Mouse (Mus musculus) MEL (cell line): Measurements from ENCODE around the gene Snx12.

ENCODE experiments used
- CTCF ChIP-seq, 3 experiments: IDR thresholded peaks in 2 of 3; conservative IDR thresholded peaks in 1 of 3; 2 replicates each; pipeline ENCODE4 v1.5.1; 2011 to 2012; ENCODE audit warnings: low read length in 3 of 3, low read depth in 2 of 3, mild to moderate bottlenecking in 2 of 3, improper control_type of control experiment in 1 of 3, inconsistent platforms in 1 of 3, mixed read lengths in 1 of 3, moderate library complexity in 1 of 3; ENCODE audit not compliant: control insufficient read depth in 1 of 3, insufficient read depth in 1 of 3, poor library complexity in 1 of 3, severe bottlenecking in 1 of 3
- E2F4 ChIP-seq: IDR thresholded peaks from 2 replicates; pipeline ENCODE4 v1.6.1; 2011; ENCODE audit warnings: low read depth, low read length, improper control_type of control experiment, borderline replicate concordance
- EP300 ChIP-seq, 2 experiments: IDR thresholded peaks; 2 replicates each; pipeline ENCODE4 v1.6.1; 2011; ENCODE audit warnings: improper control_type of control experiment in 2 of 2, low read length in 2 of 2, low read depth in 1 of 2, mild to moderate bottlenecking in 1 of 2
- JUND ChIP-seq: IDR thresholded peaks from 2 replicates; pipeline ENCODE4 v1.6.1; 2011; ENCODE audit warnings: low read depth, mild to moderate bottlenecking, improper control_type of control experiment, low read length
- MAZ ChIP-seq: IDR thresholded peaks from 2 replicates; pipeline ENCODE4 v1.6.1; 2012; ENCODE audit warnings: low read depth, mild to moderate bottlenecking, inconsistent platforms, low read length, improper control_type of control experiment
- MXI1 ChIP-seq: IDR thresholded peaks from 2 replicates; pipeline ENCODE4 v1.6.1; 2011; ENCODE audit warnings: mild to moderate bottlenecking, low read depth, low read length, improper control_type of control experiment
- MYB ChIP-seq: IDR thresholded peaks from 2 replicates; pipeline ENCODE4 v1.6.1; 2011; ENCODE audit warnings: mild to moderate bottlenecking, low read depth, low read length, improper control_type of control experiment
- MYC ChIP-seq: IDR thresholded peaks from 2 replicates; pipeline ENCODE4 v1.6.1; 2011; ENCODE audit warnings: low read depth, mild to moderate bottlenecking, low read length, improper control_type of control experiment, moderate library complexity
- NRF1 ChIP-seq: IDR thresholded peaks from 2 replicates; pipeline ENCODE4 v1.6.1; 2014; ENCODE audit warnings: low read depth, mild to moderate bottlenecking, inconsistent platforms, low read length, improper control_type of control experiment, moderate library complexity; ENCODE audit not compliant: poor library complexity, insufficient read depth, severe bottlenecking
- POLR2A ChIP-seq, 2 experiments: IDR thresholded peaks; 2 replicates each; pipeline ENCODE4 v1.6.1; 2011 to 2012; ENCODE audit warnings: low read length in 2 of 2, mild to moderate bottlenecking in 2 of 2, control low read depth in 1 of 2, improper control_type of control experiment in 1 of 2, low read depth in 1 of 2, moderate library complexity in 1 of 2; ENCODE audit not compliant: control insufficient read depth in 1 of 2, insufficient read depth in 1 of 2, poor library complexity in 1 of 2
- TBP ChIP-seq: IDR thresholded peaks from 2 replicates; pipeline ENCODE4 v1.8.0; 2011; ENCODE audit warnings: low read depth, low read length, improper control_type of control experiment
- TCF12 ChIP-seq: IDR thresholded peaks from 2 replicates; pipeline ENCODE4 v1.6.1; 2014; ENCODE audit warnings: low read depth, mild to moderate bottlenecking, inconsistent platforms, low read length, improper control_type of control experiment, moderate library complexity
- ZMIZ1 ChIP-seq: IDR thresholded peaks from 2 replicates; pipeline ENCODE4 v1.6.1; 2012; ENCODE audit warnings: low read depth, mild to moderate bottlenecking, inconsistent platforms, low read length, improper control_type of control experiment, moderate library complexity

- no peak for TF ChIP-seq TCF12
- TF ChIP-seq MXI1, result no peak
- TF ChIP-seq CTCF (IDR thresholded peaks at IDR 0.05 in 2 of 3, conservative IDR thresholded peaks at IDR 0.05 in 1 of 3; ENCODE audit: control insufficient read depth in 1 of 3, insufficient read depth in 1 of 3, low read depth in 2 of 3, low read length in 3 of 3, poor library complexity in 1 of 3, severe bottlenecking in 1 of 3), result no peak
- no peak for TF ChIP-seq POLR2A (IDR thresholded peaks at IDR 0.05; ENCODE audit: control insufficient read depth in 1 of 2, insufficient read depth in 1 of 2, low read depth in 1 of 2, low read length in 2 of 2, poor library complexity in 1 of 2)
- no peak for TF ChIP-seq MAZ
- TF ChIP-seq NRF1, result no peak
- no peak for TF ChIP-seq MYC
- TF ChIP-seq JUND, result no peak
- no peak for TF ChIP-seq MYB
- TF ChIP-seq EP300 (IDR thresholded peaks at IDR 0.05; ENCODE audit: low read depth in 1 of 2, low read length in 2 of 2), result no peak
- TF ChIP-seq TBP, result no peak
- no peak for TF ChIP-seq ZMIZ1
- no peak for TF ChIP-seq E2F4
These were observed 158.9 kb downstream of the Snx12 start for GRCm38 (mm10) chrX:101063503-101063902.
